Comparison of ENCODE assay signal across 25 mouse cellular contexts in genomic region chr9:113957777-113958176, GRCm38 (mm10).
"Had no signal": no experiment of that assay in that cellular context is flagged by ENCODE, and none has a peak within 500 bp of the region (broad histone marks: within the 10 kb centered on the region; RNA-seq: fewer than 3 reads in every experiment).

No protein-coding gene starts in this region.

- H3K9ac ChIP-seq: forebrain, postnatal 0 days; heart, embryonic 12.5 days; hindbrain, embryonic 13.5 days; hindbrain, embryonic 15.5 days; kidney, embryonic 15.5 days; limb, embryonic 13.5 days; limb, embryonic 15.5 days had no signal

- H3K9me3 ChIP-seq: heart, embryonic 10.5 days; heart, embryonic 12.5 days; hindbrain, embryonic 13.5 days; hindbrain, embryonic 15.5 days; kidney, embryonic 15.5 days; limb, embryonic 13.5 days; limb, embryonic 15.5 days had no signal

- H3K4me1 ChIP-seq: heart, embryonic 10.5 days; heart, embryonic 12.5 days; hindbrain, embryonic 13.5 days; hindbrain, embryonic 15.5 days; kidney, embryonic 15.5 days; limb, embryonic 13.5 days; limb, embryonic 15.5 days had no signal

- ATAC-seq: forebrain, postnatal 0 days; hindbrain, postnatal 0 days; intestine, embryonic 16.5 days had no signal

- H3K27ac ChIP-seq: gastrocnemius, adult 2 months; heart, embryonic 10.5 days; hindbrain, embryonic 13.5 days; hindbrain, embryonic 15.5 days; hindbrain, postnatal 0 days; kidney, embryonic 15.5 days; kidney, postnatal 0 days; limb, embryonic 13.5 days; limb, embryonic 15.5 days had no signal

- H3K27me3 ChIP-seq: heart, embryonic 12.5 days; hindbrain, embryonic 13.5 days; hindbrain, embryonic 15.5 days; kidney, embryonic 15.5 days; limb, embryonic 13.5 days; limb, embryonic 15.5 days had no signal

- H3K4me2 ChIP-seq: heart, embryonic 12.5 days; hindbrain, embryonic 13.5 days; hindbrain, embryonic 15.5 days; kidney, embryonic 15.5 days; limb, embryonic 13.5 days; limb, embryonic 15.5 days had no signal

- DNase-seq: forebrain, postnatal 0 days; gastrocnemius, adult 2 months; gastrocnemius, postnatal 10 days; gastrocnemius, postnatal 25 days; heart, adult 18-20 months; heart, postnatal 10 days; heart, postnatal 36 days; kidney, adult 11 months; kidney, adult 2 months; kidney, adult 9 months; kidney, postnatal 14 days; kidney, postnatal 36 days; layer of hippocampus, adult 9-11 months; layer of hippocampus, postnatal 36 days; left cerebral cortex, postnatal 4 days had no signal

- H3K4me3 ChIP-seq: gastrocnemius, adult 2 months; heart, embryonic 10.5 days; heart, embryonic 12.5 days; hindbrain, embryonic 13.5 days; hindbrain, embryonic 15.5 days; kidney, embryonic 15.5 days; limb, embryonic 13.5 days; limb, embryonic 15.5 days had no signal
